Mouse (Mus musculus): Measurements from ENCODE around the gene Asic2.

GRCm38 (mm10) chr11:81501473-81502246 lies 466.6 kb downstream of the Asic2 start:
- TF ChIP-seq ZC3H11A (IDR thresholded peaks at IDR 0.05; ENCODE audit: low read depth, low read length) (no peak), SIN3A (IDR thresholded peaks at IDR 0.05; ENCODE audit: low read length) (no peak), GATA1 (IDR thresholded peaks at IDR 0.05; ENCODE audit: low read depth, low read length) (no peak), NRF1 (IDR thresholded peaks at IDR 0.05; ENCODE audit: insufficient read depth, low read depth, low read length, poor library complexity, severe bottlenecking) (no peak), CTCF (IDR thresholded peaks at IDR 0.05 in 2 of 3, conservative IDR thresholded peaks at IDR 0.05 in 1 of 3; ENCODE audit: control insufficient read depth in 1 of 3, insufficient read depth in 1 of 3, low read depth in 2 of 3, low read length in 3 of 3, poor library complexity in 1 of 3, severe bottlenecking in 1 of 3) (no peak), EP300 (IDR thresholded peaks at IDR 0.05; ENCODE audit: low read depth in 1 of 2, low read length in 2 of 2) (no peak), POLR2A (IDR thresholded peaks at IDR 0.05; ENCODE audit: control insufficient read depth in 1 of 2, insufficient read depth in 1 of 2, low read depth in 1 of 2, low read length in 2 of 2, poor library complexity in 1 of 2) (no peak)
